Comparison of ENCODE assay signal across 18 mouse cellular contexts in the genomic region with DNA sequence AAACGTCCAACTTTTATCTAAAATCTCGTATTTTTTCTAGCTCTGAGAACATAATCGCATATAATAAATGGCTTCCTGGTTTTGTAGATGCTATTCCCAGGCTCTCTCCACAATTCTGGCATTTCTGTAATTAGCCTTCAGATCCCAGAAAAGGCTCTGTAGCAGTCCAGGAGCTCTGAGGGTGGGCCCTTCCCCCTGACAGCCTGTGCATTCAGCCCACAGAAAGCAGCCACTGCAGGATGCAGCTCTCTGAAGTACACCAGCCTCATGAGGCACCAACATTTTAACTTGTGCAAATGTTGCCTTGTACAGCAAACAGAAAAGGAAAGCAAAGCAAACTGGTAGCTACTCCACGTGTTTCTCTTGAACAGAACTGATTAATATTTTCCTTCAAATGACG. TPM values are rescaled to one million over a fixed set of nuclear protein-coding genes. Genes with fewer than 3 reads are reported as not detected.
DNase-seq lines count a peak whose midpoint lies in the region; ATAC-seq lines count a peak whose summit lies in the region.
"Had no signal": no experiment of that assay in that cellular context is flagged by ENCODE, and none has a peak within 500 bp of the region (broad histone marks: within the 10 kb centered on the region; RNA-seq: fewer than 3 reads in every experiment).

No protein-coding gene starts in this region.

- no peaks in the 10 kb centered on the region for H3K9me3 ChIP-seq in forebrain, embryonic 10.5 days
- no peaks in the 10 kb centered on the region for H3K9me3 ChIP-seq in forebrain, embryonic 14.5 days (replicated peaks; ENCODE audit: control insufficient read depth, low read length)
- no peaks in the 10 kb centered on the region for H3K9me3 ChIP-seq in hindbrain, embryonic 13.5 days
- H3K9me3 ChIP-seq: heart, embryonic 15.5 days; hindbrain, embryonic 10.5 days; liver, embryonic 13.5 days; lung, embryonic 15.5 days; stomach, embryonic 15.5 days had no signal

- H3K4me1 ChIP-seq in forebrain, embryonic 10.5 days, result peaks cover 27% of the 10 kb centered on the region
- H3K4me1 ChIP-seq in forebrain, embryonic 14.5 days (ENCODE audit: control insufficient read depth, insufficient read depth, low read length), result no peaks in the 10 kb centered on the region
- peaks cover 15% of the 10 kb centered on the region for H3K4me1 ChIP-seq in hindbrain, embryonic 13.5 days (replicated peaks)
- H3K4me1 ChIP-seq: stomach, embryonic 15.5 days had no signal

- no peak overlapping the region for H3K9ac ChIP-seq in forebrain, embryonic 14.5 days (ENCODE audit: low read length)
- no peak overlapping the region for H3K9ac ChIP-seq in hindbrain, embryonic 13.5 days
- H3K9ac ChIP-seq: forebrain, postnatal 0 days; heart, embryonic 15.5 days; liver, embryonic 13.5 days; lung, embryonic 15.5 days; stomach, embryonic 15.5 days had no signal

- DNase-seq in forebrain, embryonic 10.5 days (ENCODE audit: extremely low spot score, low spot score), result peak; percentile 8
- DNase-seq in forebrain, embryonic 14.5 days (ENCODE audit: low spot score), result no peak
- peak; percentile 30 for DNase-seq in left cerebral cortex, adult 11 months (ENCODE audit: low spot score)
- no peak for DNase-seq in left cerebral cortex, postnatal 4 days
- peak; percentile 85 for DNase-seq in brain, adult 2 months (ENCODE audit: low read depth, low spot score)
- DNase-seq in left cerebral cortex, postnatal 36 days (ENCODE audit: low spot score in 2 of 2), result peak; percentile 43 to 57
- no peak for DNase-seq in spleen, adult 18-20 months
- DNase-seq: cerebellum, postnatal 25 days; forebrain, postnatal 0 days; heart, adult 2 months; kidney, adult 2 months; kidney, postnatal 25 days; liver, embryonic 13.5 days had no signal

- H3K4me3 ChIP-seq in forebrain, embryonic 10.5 days, result no peak overlapping the region
- H3K4me3 ChIP-seq in forebrain, embryonic 14.5 days (ENCODE audit: low read depth, low read length), result no peak overlapping the region
- H3K4me3 ChIP-seq in hindbrain, embryonic 13.5 days, result no peak overlapping the region
- H3K4me3 ChIP-seq: heart, adult 2 months; heart, embryonic 15.5 days; hindbrain, embryonic 10.5 days; liver, embryonic 13.5 days; lung, embryonic 15.5 days; stomach, embryonic 15.5 days had no signal

- H3K27me3 ChIP-seq in forebrain, embryonic 10.5 days (ENCODE audit: poor library complexity, severe bottlenecking), result no peaks in the 10 kb centered on the region
- no peaks in the 10 kb centered on the region for H3K27me3 ChIP-seq in forebrain, embryonic 14.5 days (replicated peaks; ENCODE audit: control insufficient read depth, insufficient read depth, low read length)
- H3K27me3 ChIP-seq in hindbrain, embryonic 13.5 days, result no peaks in the 10 kb centered on the region
- H3K27me3 ChIP-seq: heart, embryonic 15.5 days; lung, embryonic 15.5 days; stomach, embryonic 15.5 days had no signal

- intact Hi-C loops in left cerebral cortex, postnatal 4 days (cut with DNase I), result no loop called here
- intact Hi-C loops in left cerebral cortex, postnatal 36 days (cut with DNase I), result no loop called here

- no peak for ATAC-seq in forebrain, embryonic 14.5 days
- ATAC-seq in hindbrain, embryonic 13.5 days (ENCODE audit: low FRiP score), result no peak
- ATAC-seq: forebrain, postnatal 0 days had no signal

- no peak overlapping the region for H3K4me2 ChIP-seq in forebrain, embryonic 14.5 days (ENCODE audit: low read length)
- no peak overlapping the region for H3K4me2 ChIP-seq in hindbrain, embryonic 13.5 days
- H3K4me2 ChIP-seq: heart, embryonic 15.5 days; liver, embryonic 13.5 days; lung, embryonic 15.5 days; stomach, embryonic 15.5 days had no signal

- no peaks in the 10 kb centered on the region for H3K36me3 ChIP-seq in forebrain, embryonic 10.5 days (replicated peaks)
- no peaks in the 10 kb centered on the region for H3K36me3 ChIP-seq in forebrain, embryonic 14.5 days (ENCODE audit: control insufficient read depth, insufficient read depth, low read length)
- H3K36me3 ChIP-seq in hindbrain, embryonic 13.5 days, result no peaks in the 10 kb centered on the region
- H3K36me3 ChIP-seq: heart, embryonic 15.5 days; hindbrain, embryonic 10.5 days; liver, embryonic 13.5 days; lung, embryonic 15.5 days; stomach, embryonic 15.5 days had no signal

- 84% methylated on average over 5 of the region's 5 CpGs for WGBS in forebrain, embryonic 10.5 days
- WGBS in forebrain, embryonic 14.5 days, result 63% methylated on average over 5 of the region's 5 CpGs
- 77% methylated on average over 5 of the region's 5 CpGs for WGBS in hindbrain, embryonic 13.5 days

- no peak overlapping the region for H3K27ac ChIP-seq in forebrain, embryonic 10.5 days
- H3K27ac ChIP-seq in forebrain, embryonic 14.5 days (ENCODE audit: low read depth, low read length), result no peak overlapping the region
- H3K27ac ChIP-seq in hindbrain, embryonic 13.5 days, result no peak overlapping the region
- H3K27ac ChIP-seq: heart, adult 2 months; heart, embryonic 15.5 days; hindbrain, embryonic 10.5 days; liver, embryonic 13.5 days; lung, embryonic 15.5 days; stomach, embryonic 15.5 days had no signal

RNA-seq across cellular contexts. Expression of a gene that starts 17.1 kb away (rescaled TPM):
- polyA plus RNA-seq in forebrain, embryonic 10.5 days (2016; fragmentation: Nextera tagmentation; extraction: Ambion mirVana), result 2.4 and 2.5 TPM in 2 replicates
- 18.5 and 23.9 TPM in 2 replicates for polyA plus RNA-seq in forebrain, embryonic 14.5 days (2014; fragmentation: Nextera tagmentation; extraction: Ambion mirVana)
- 100 to 1,000 TPM; 148 to 149 TPM for total RNA-seq in left cerebral cortex, postnatal 4 days (2021)
- 100 to 1,000 TPM; 146 to 158 TPM for total RNA-seq in left cerebral cortex, postnatal 36 days (2021)
- 16.0 and 16.1 TPM in 2 replicates for polyA plus RNA-seq in hindbrain, embryonic 13.5 days (2015; fragmentation: Nextera tagmentation; extraction: Ambion mirVana)

Comparison
In these comparisons a context has a peak if more than half of its experiments do, and no peak if none do; other contexts are left out.
1. DNase-seq: peak in forebrain, embryonic 10.5 days (single experiment), left cerebral cortex, adult 11 months (single experiment), brain, adult 2 months (single experiment) and left cerebral cortex, postnatal 36 days (2 of 2); none in forebrain, embryonic 14.5 days (single experiment), left cerebral cortex, postnatal 4 days (single experiment) and spleen, adult 18-20 months (0 of 2).